Mouse (Mus musculus) adrenal gland, adult (tissue): ENCODE measurements around the gene Mgea5.
"Not testable (repeated sequence)": the region's sequence is repeated elsewhere in the genome, so short reads cannot be mapped to it uniquely, and the experiment has no call there.

Experiments used
- DNase-seq, 2 experiments: peaks; one replicate each; pipeline ENCODE4 v3.0.0; 2022 to 2023; ENCODE audit warnings: low spot score in 1 of 2; ENCODE audit not compliant: inconsistent age in 2 of 2

The Mgea5 gene

DNA sequence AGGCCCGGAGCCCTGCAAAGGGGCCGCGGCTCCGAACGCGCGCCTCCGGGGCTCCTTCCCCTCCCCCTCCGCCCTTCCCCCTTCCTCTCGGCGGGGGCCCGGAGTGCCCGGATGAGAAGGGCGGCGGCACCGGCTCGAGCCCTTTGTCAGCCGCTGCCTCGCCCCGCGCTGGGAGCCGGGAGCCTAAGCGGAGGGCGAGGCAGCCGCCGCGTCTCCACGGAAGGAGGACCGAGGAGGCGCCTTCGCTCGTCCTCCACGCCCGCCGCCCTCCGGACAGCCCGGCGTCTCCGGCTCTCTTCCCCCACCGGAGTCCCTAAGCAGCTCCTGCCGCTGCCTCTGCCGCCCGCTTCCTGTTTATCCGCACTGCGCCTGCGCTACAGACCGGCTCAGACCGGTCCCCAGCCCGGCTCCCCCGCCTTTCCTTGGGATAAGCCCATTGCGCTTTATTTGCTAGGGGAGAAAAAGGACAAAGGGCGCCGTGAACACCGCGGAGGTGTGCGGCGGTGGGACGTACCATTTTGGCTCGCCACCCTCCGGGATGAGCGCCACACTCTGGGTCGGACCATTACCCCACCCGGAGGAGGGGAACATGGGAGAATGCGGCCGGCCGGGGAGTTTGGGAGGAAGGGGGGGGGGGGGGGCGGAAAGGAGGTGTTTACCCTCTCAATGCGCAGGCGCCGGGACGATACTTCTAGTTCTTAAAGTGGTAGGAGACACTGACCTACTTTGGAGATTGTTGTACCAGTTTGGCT is at the start of gene Mgea5:
TSS of gene Mgea5 (minus strand) at position 657 of the 752 bp plus-strand sequence.
- DNase-seq, result peak; percentile 99

DNA sequence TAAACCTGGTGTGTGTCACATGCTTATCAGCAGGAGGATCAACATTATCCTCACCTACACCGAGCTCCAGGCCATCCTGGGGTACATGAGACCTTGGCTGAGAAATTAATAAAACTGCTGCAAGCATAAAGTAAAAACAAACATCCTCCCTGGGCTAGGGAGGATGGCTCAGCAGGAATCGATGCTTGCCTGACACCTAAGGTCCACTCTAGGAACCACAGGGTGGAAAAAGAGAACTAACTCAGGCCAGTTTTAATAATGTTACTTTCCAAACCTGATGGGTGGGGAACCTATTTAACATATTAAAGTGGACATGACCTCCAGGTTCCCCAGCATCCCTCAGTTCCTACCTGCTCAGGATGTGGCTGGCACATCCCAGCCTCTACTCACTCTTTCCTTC is 47.0 kb upstream of the Mgea5 start:
- DNase-seq, result no peak

DNA sequence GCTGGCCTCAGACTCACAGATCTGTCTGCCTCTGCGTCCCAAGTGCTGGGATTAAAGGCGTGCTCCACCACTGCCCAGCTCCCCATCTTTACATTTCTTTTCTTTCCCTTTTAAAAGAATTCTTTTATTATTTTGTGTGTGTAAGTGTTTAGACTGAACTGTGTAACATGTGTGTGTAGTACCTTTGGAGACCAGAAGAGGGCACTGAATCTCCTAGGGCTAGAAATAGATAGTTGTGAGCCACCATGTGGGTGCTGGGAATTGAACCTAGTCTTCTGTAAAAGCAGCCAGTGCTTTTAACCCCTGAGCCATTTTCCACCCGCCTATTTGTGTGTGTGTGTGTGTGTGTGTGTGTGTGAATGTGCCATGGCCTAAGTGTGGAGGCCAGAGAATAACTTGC is 44.1 kb upstream of the Mgea5 start:
- DNase-seq, result no peak

DNA sequence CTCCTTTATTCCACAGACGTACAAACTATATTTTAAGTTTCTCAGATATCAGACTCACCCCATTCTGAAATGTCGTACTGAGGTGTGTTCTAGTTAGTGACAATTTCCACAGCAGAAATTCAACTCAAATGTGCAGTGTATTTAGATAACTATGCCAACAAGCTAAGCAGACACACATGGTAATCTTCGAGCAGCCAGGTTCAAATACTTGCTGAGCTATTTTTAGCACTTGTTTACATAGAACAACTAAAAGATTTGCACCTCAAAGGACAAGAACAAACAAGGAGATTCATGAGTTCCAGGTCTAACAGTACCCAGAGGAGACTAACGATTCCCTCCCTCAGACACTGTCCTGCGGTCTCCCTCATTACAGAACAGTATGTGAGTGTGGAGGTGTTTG is 43.5 kb upstream of the Mgea5 start:
- no peak for DNase-seq

DNA sequence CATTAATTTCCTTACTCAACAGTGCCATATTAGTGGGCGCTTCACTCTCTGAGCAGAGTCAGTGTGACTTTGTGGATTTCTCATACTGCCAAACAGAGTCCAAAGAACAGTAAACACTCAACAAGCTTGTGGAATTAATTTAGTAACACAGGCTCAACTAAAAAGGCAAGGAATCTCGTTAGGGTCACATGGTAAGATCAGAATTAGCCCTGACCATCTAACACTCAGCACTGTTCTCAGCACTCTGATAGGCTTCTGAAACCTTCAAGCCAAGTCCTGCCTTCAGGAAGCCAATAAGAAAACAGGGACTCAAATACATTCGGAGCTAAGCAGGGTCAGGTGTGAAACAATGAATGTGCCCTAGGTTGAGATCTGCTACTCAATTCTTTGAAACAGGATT is 42.5 kb upstream of the Mgea5 start:
- no peak for DNase-seq

DNA sequence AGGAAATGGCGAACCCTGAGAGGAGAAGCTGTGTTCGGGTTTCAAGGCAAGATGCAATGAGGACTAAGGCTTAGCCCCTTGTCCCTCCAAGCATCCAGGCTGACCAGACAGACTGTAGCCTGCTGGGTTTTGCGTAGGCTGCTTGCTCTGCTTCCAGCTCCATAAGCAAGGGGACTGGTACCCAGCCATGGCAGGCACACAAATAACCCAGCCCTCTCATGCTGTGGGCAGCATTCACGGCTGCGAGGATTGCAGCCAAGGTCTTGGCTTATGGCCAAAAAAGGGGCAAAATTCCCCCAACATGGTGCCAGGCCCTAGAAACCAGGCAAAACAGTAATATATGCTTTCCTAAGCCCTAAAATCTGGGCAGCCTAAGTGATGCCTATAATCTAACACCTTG is 38.2 kb upstream of the Mgea5 start:
- no peak for DNase-seq

DNA sequence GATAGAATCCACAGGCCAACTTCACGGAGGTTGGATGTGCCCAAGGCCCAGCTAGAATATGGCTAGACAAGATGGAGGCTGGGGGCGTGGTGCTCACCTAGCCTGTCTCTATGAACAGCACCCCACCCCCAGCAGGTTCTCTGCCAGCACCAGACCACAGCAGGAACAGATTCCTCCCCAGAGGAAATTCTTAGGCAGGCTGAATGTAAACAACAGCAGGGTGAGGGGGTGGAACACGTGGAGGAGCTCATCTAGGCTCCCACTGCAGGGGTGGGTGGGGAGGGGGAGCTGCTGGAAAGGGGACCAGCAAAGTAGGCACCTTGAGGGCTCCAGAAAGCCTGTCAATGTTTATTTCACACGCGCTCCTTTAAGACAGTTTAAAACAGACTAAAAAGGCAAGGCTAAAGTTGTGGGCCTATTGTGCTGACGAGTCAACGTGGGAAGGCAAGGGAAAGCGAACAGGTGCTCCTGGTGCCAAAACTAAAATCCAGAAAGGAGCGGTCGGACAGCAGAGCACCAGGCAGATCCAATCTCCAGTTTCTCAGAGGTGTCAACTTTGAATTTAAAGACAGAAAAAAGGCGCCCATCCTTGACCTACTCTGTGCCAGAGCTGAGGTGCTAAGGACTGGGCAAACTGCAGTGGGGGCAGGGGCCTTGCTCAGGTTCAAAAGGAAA is 34.3 kb upstream of the Mgea5 start:
- DNase-seq, result no peak

DNA sequence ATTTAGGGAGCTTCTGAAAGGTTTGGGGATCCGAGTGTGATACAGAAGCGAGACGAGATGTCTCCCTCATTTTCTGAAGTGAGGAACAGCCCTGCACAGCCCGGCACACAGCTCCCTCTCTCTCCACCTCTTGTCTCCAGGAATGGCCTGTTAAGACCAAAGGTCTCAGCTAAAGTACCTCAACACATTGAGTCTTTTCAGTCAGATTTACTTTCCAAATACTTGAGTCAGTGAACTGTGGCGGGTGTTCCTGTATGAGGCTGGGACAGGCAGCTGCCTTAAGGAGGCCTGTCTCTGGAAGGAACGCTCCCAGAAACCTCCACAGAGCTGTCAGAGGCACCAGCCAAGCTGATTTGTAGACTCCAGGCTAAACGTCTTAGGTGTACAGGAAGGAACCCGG is 33.1 kb upstream of the Mgea5 start:
- no peak for DNase-seq

DNA sequence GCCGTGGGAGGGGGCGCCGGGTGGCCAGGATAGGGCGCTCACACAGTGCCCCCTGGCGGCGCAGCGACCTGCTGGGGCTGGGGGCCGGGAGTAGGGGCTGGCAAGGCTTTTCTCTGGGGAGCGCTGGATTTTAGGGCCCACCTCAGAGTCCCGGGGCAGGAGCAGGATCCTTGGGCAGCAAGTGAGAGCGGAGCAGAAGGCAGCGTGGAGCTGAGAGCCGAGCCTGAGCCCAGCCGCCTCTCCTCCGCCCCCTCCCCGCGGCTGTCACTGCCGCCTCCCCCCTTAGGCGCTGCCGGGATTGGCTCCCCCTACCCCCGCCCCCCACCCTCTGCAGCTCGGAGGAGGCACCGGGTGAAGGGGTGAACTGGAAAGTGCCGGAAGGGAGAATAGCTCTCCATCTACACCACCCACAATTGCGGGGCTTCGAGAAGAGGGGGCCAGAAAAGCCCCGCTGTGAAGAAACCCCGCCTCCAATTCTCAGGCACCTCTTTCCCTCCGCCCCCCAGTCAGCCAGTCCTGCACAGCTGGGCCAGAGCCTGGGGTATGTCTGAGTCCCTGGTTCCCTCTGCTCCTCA is 32.3 kb upstream of the Mgea5 start, which contains the start of gene Kcnip2:
TSS of gene Kcnip2 (minus strand) at position 231 of the 575 bp plus-strand sequence.
- DNase-seq, result no peak

DNA sequence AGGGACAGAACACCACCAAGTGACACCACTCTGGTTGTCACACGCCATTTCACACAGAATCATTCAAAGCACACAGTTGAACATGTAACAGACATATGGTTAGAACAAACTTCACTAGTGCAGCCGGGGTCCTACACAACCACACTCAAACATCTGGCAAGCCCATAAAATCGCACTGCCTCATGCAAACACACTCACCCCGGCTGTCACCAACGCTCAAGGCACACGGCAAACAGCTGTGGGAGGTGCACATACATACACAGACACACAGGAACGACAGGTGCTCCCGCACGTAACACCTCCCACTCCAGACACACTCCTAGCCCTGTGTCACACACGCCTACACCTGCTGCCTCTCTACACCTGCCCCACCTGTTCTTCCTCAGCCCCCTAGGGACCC is 31.5 kb upstream of the Mgea5 start:
- no peak for DNase-seq

DNA sequence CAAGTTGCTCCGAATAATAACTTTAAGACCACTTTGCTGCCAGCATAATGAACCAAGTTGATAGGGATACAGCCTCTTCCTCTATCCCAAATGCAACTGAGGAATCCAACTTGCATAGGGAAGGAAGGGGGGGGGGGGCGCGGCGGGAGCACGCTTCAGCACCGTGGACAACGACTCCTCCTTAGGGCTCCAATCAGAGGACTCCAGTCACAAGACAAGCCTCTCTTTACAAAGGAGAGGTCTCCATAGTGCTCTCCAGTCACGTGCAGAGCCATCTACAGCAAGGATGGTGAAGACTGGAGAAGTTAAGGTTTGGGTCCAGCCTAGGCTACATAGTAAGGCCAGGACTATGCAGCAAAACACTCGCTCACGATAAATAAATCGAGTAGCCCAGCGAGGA is 30.2 kb upstream of the Mgea5 start:
- DNase-seq, result no peak

DNA sequence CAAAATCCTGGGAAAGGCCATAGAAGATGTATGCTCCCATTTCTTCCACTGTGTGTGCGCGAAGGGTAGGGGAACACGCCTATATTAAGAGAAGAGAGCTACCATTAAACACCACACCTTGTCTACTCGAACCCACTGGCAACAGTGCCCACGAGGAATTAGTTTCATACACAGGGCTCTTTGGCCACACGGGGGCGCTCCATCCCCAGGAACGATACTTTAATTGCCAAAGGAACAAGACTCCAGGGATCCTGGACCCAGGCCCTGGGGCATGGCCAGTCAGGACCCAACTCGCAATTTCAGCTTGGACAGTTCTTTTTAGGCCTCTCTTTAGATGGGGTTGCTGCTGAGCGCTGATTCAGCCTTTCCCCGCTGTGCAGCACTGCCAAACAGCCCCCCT is 29.6 kb upstream of the Mgea5 start:
- peak; percentile 81 to 95 for DNase-seq

DNA sequence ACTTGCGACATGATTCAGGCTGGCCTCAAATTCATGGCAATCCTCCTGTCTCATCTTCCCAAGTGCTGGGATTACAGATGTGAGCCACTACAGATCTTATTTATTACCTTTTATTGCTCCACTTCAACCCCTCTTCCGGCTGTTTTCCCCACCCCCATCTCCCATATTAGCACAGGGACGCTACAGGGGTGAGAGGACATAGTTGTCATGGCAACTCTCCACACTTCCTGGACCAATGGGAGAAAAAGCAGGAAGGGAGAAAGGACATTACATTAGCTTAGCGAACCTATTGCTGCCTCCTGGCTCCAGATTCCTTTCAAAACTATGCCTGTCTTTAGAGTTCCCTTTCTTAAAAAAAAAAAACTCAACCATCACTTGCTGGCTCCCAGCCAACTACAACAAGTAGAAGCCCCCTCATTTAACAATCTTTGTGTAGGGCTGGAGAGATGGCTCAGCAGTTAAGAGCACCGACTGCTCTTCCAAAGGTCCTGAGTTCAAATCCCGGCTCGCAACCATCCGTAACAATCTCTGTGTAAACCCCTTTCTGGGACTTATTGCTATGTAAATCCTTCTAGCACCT is 29.1 kb upstream of the Mgea5 start:
- DNase-seq, result peak in 1 of 2 experiments; percentile 50

DNA sequence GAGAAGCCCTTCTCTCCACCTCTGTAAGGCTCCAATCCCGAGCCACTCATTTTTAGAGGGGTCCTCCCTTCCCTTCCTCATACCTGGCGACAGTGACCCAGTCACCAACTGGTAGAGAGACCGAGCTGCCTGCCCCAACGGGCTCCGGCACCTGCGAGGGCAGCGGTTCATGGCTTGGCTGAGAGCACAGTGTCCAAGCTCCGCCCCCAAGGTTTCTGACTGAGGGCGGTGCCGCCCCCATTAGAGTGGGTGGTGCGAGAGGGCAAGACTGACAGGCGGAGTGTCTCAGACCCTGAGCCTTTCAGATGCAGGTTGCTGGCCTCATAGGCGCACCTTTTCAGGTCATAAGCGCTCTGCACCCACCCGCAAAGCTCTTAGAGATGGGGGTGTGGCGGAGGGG is 28.5 kb upstream of the Mgea5 start:
- peak; percentile 73 to 88 for DNase-seq

DNA sequence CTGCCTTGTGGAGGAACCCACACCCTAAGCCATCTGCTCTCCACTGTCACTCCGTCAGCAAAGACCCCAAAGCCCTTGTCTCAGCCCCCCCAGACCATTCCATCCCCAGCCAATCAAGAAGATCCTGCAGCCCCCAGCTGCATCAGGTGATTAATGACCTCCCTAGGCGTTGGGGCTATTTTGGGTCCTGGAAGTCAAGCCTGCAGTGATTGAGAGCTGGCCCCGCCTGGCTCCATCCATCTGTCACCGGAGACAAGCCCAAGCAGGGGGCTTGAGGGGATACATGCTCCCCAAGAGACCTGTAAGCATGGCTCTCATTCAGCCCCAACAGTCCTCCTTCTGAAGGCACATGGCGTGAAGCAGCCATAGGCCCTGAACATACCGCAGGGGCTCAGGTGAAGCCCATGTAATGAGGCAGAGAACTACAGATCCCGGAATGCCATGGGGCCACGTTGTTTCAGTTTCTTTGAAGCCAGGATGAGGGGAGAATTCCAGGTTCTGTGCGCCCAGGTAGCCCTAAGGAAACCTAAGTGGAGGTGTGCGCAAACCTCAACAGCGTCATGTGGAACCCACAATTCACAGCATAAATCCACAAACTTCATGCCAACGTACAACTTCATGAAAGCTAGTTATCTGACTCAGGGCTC is 27.5 kb upstream of the Mgea5 start:
- no peak for DNase-seq

DNA sequence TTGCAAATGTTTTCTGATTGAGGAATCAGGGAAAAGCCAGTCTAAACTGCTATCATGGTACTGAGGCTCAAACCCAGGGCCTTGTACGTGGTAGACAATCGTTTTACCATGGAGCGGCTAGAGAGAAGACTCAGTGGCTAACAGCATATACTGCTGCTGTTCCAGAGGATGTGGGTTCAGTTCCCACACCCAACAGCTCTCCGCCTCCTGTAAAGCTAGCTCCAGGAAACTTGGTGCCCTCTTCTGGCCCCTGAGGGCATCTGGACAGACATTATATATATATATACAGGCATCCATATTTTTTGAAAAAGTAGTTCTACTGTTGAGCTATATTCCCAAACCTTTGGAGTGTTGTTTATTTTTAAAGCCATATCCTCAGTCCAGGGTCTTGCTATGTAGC is 24.1 kb upstream of the Mgea5 start:
- no peak for DNase-seq

DNA sequence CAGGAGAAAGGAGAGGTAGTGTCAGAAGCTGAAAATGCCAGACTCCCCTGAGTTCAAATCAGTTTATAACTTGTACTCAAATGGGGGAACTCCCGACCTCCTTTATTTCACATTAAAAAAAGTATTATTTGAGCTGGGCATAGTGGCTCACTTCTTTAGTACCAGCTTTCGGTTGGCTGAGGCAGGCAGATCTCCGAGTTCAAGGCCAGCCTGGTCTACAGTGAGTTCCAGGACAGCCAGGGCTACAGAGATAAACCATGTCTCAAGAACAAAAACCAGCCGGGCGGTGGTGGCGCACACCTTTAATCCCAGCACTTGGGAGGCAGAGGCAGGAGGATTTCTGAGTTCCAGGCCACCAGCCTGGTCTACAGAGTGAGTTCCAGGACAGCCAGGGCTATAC is 22.2 kb upstream of the Mgea5 start:
- DNase-seq, result not testable (repeated sequence)

DNA sequence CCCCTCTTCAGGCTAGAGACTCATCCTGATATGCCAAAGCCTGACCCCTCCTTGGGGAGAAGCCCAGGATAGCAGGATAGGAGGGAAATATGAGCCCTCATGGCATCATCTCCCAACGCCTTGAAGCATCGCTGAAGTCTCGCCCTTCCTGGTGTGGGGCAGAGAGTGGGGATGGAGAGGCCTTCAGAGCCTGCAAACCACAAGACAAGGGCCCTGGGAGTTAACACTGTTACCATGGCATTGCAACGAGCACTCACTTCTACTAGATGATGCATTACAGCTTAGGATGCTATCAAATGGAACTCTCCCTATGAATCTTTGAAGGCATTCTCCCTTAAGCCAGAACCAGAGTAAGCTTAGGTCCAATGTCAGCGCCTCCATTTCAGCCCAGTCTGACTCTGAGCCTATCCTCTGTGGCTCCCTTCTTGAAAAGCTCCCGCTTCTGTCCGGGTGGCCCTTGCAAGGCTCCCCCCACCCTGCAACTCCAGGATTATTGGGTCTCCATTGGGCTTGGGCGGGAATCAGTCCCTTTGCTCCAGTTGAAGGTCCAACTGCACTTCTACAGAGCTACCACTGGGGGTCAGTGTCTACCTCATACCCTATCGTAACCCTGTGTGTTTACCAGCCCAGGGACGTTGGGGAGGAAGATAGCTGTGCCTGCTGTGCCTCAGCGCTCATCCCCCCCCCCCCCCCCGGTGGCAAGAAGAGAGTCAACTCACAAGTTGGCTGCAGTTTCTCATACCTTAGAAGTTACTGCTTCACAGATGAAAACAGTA is 21.1 kb upstream of the Mgea5 start:
- peak in 1 of 2 experiments; percentile 63 for DNase-seq

DNA sequence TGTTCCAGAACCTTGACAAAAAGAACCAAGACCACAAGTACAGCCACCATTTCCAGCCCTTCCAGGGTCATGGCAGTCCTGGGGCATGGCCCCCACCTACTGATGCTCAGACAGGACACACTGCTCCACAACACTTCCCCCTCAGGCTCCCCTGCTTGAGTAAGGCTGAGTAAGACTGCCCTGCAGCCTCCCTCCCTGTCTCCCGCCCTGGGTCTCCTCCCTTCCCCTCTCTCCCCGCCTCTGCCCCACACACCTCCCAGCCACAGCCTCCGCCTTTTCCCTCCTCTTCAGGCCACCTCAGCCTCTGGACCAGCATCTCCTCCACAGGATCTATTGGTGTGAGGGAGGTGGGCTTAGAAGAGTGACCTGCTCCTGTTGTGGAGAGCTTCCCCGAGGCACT is 19.8 kb upstream of the Mgea5 start:
- DNase-seq, result no peak

DNA sequence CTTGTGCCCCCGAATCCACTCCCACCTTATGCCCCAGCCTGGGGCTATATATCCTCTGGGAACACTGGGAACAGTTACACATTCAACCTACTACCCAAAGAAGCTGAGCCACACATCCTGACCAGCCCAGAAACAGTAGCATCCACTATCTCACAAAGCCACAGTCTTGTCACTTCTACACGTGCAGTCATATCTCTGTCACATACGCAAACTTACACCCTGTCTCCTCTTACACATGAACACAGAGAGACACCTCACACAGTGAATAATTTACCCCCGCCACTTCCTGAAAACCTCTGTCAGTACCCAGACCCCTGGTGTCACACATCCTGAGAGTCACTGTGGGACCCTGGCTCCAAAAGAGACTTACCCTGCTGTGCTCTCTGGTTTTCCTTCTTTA is 19.1 kb upstream of the Mgea5 start:
- DNase-seq, result no peak

DNA sequence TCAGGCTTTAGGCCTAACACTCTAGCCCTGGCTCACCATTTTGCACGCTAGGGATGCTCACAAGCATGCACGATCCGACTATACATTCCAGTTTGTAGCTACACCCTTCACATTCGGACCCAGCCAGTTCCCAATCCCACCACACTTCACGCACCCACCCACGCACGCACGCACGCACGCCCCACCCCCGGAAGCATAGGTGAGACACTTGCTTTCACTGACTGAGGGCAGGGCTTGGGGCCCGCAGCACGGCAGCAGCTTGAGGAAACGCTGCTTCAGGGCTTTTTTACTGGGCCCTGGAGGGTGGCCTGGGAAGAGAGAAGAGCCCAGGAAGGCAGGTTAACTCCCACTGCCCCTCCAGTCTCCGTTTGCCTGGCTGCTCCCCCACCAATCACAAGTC is 13.2 kb upstream of the Mgea5 start:
- DNase-seq, result no peak
